Mouse (Mus musculus) liver, embryonic 15.5 days (tissue): ENCODE measurements at regions not wholly inside any gene's neighbourhood (a gene's known extent, or its start where the extent isn't known, plus 50 kb on each side); places are given as distances from the start of the nearest gene placed in this dataset.

Experiments
- ATAC-seq: fragments of 200-750 bp; cut with Nextera tagmentation; 2 replicates; pipeline ENCODE4 v1.8.0; 2017; ENCODE audit warnings: moderate number of reproducible peaks, mild to moderate bottlenecking, moderate library complexity; ENCODE audit not compliant: insufficient read depth
- H3K27ac ChIP-seq: fragments of 300-500 bp; sonication (generic); replicated peaks from 2 replicates; pipeline ENCODE4 v1.5.1; 2015; ENCODE audit warnings: mild to moderate bottlenecking, inconsistent platforms
- H3K27me3 ChIP-seq: fragments of 300-500 bp; sonication (generic); 2 replicates; pipeline ENCODE4 v1.6.1; 2015; ENCODE audit warnings: mild to moderate bottlenecking, inconsistent platforms
- H3K36me3 ChIP-seq: fragments of 300-500 bp; sonication (generic); replicated peaks from 2 replicates; pipeline ENCODE4 v1.6.1; 2015; ENCODE audit warnings: moderate library complexity, mild to moderate bottlenecking, inconsistent platforms
- H3K4me1 ChIP-seq: fragments of 300-500 bp; sonication (generic); replicated peaks from 2 replicates; pipeline ENCODE4 v1.6.1; 2015; ENCODE audit warnings: inconsistent platforms
- H3K4me2 ChIP-seq: fragments of 300-500 bp; sonication (generic); 2 replicates; pipeline ENCODE4 v1.6.1; 2015; ENCODE audit warnings: moderate library complexity, mild to moderate bottlenecking, inconsistent platforms
- H3K4me3 ChIP-seq: fragments of 300-500 bp; sonication (generic); replicated peaks from 2 replicates; pipeline ENCODE4 v1.5.1; 2015; ENCODE audit warnings: mild to moderate bottlenecking, inconsistent platforms
- H3K9ac ChIP-seq: fragments of 300-500 bp; sonication (generic); 2 replicates; pipeline ENCODE4 v1.6.1; 2015; ENCODE audit warnings: moderate library complexity, mild to moderate bottlenecking, inconsistent platforms
- H3K9me3 ChIP-seq: fragments of 300-500 bp; sonication (generic); replicated peaks from 2 replicates; pipeline ENCODE4 v1.6.1; 2016; ENCODE audit warnings: inconsistent platforms
- WGBS: fragments of 180-500 bp; shearing (Covaris S2); methylation state at CpG from one replicate; pipeline ENCODE4 v1.1.7; 2015; ENCODE audit warnings: mixed read lengths; ENCODE audit not compliant: insufficient replicate concordance; 5-methylcytosine and 5-hydroxymethylcytosine counted together

DNA sequence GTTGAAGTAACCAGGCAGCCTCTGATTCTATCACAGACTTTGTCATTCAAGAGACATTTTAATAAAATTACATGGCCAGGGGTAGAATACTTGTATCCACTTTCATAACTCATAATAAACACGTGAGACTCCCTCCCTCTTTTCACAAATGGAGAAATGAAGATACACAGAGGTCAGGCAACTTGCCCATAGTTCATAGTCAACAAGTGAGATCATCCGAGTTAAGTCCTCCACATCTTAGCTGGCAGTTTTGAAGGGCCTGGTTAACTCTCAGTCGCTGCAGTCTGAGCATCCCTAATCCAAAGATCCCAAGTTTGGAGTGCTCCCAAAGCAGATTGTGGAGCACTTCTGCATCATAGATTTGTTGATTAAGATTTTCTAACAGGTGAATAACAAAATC, 94.8 kb upstream of the Fggy start:
- no peak overlapping the region for H3K4me3 ChIP-seq
- H3K27me3 ChIP-seq = no peaks in the 10 kb centered on the region
- H3K4me2 ChIP-seq = no peak overlapping the region
- 55% methylated on average over 3 of the region's 3 CpGs for WGBS
- H3K9me3 ChIP-seq = no peaks in the 10 kb centered on the region
- no peak overlapping the region for H3K27ac ChIP-seq
- no peak for ATAC-seq
- no peak overlapping the region for H3K9ac ChIP-seq
- no peaks in the 10 kb centered on the region for H3K4me1 ChIP-seq
- no peaks in the 10 kb centered on the region for H3K36me3 ChIP-seq

GRCm38 (mm10) chr4:95463082-95463825, 94.1 kb upstream of the Fggy start:
- 54% methylated on average over 8 of the region's 8 CpGs for whole genome bisulfite sequencing
- no peaks in the 10 kb centered on the region for H3K36me3 ChIP-seq
- H3K27ac ChIP-seq = no peak overlapping the region
- no peak overlapping the region for H3K9ac ChIP-seq
- no peak for ATAC-seq
- H3K9me3 ChIP-seq = no peaks in the 10 kb centered on the region
- no peaks in the 10 kb centered on the region for H3K4me1 ChIP-seq
- H3K4me3 ChIP-seq = no peak overlapping the region
- H3K4me2 ChIP-seq = no peak overlapping the region
- H3K27me3 ChIP-seq = no peaks in the 10 kb centered on the region

DNA sequence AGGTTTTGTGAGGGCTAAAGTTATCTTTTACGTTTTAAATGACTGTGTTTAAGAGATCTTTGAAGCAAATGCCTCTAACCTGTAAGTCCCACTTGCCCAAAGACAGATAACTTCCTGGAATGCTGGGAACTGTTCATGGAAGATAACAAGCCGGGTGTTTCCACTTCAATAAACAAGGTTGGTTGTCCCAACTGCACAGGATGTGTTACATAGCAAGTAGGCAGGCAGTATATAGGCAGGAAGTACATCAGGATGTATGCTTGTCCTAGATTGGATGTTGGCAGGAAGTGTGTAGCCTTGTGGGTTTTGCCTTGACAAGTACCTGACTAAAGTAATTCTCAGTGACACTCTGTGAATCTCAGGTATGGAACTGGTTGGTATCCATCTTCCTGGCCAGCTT, 90.7 kb upstream of the Fggy start:
- WGBS = 6% methylated on average over 2 of the region's 2 CpGs
- no peaks in the 10 kb centered on the region for H3K36me3 ChIP-seq
- no peaks in the 10 kb centered on the region for H3K27me3 ChIP-seq
- H3K27ac ChIP-seq = no peak overlapping the region
- no peak overlapping the region for H3K4me2 ChIP-seq
- H3K4me3 ChIP-seq = no peak overlapping the region
- no peaks in the 10 kb centered on the region for H3K9me3 ChIP-seq
- no peak for ATAC-seq
- no peaks in the 10 kb centered on the region for H3K4me1 ChIP-seq
- H3K9ac ChIP-seq = no peak overlapping the region

DNA sequence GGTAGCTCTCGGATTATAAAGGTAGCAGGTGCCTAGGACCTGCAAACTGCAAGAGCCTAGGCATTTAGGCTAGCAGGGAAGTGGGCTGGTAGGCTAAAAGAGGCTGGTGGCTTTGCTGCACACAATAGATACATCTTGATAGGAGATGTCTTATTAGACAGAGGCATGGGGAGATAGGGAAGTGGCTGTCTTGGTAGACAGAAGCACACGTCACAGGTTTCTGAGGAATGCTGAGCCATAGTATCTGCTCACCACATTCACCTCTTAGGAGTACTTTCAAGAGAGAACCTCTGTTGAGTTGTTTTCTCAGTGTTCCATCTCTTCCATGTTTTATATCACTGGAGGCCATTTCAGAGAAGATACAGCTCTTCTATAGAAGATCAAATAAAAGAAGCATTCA, 89.8 kb upstream of the Fggy start:
- no peak overlapping the region for H3K4me3 ChIP-seq
- no peak for ATAC-seq
- no peak overlapping the region for H3K27ac ChIP-seq
- WGBS = 31% methylated on average over 2 of the region's 2 CpGs
- H3K4me1 ChIP-seq = no peaks in the 10 kb centered on the region
- H3K4me2 ChIP-seq = no peak overlapping the region
- no peaks in the 10 kb centered on the region for H3K27me3 ChIP-seq
- H3K36me3 ChIP-seq = no peaks in the 10 kb centered on the region
- no peak overlapping the region for H3K9ac ChIP-seq
- no peaks in the 10 kb centered on the region for H3K9me3 ChIP-seq

GRCm38 (mm10) chr4:95474726-95475406, 82.4 kb upstream of the Fggy start:
- Histone ChIP-seq H3K36me3 (no peaks in the 10 kb centered on the region), H3K4me1 (no peaks in the 10 kb centered on the region), H3K27ac (no peak overlapping the region), H3K9ac (no peak overlapping the region), H3K9me3 (no peaks in the 10 kb centered on the region), H3K4me2 (no peak overlapping the region), H3K4me3 (no peak overlapping the region), H3K27me3 (no peaks in the 10 kb centered on the region)
- ATAC-seq = no peak
- 26% methylated on average over 5 of the region's 5 CpGs for WGBS

DNA sequence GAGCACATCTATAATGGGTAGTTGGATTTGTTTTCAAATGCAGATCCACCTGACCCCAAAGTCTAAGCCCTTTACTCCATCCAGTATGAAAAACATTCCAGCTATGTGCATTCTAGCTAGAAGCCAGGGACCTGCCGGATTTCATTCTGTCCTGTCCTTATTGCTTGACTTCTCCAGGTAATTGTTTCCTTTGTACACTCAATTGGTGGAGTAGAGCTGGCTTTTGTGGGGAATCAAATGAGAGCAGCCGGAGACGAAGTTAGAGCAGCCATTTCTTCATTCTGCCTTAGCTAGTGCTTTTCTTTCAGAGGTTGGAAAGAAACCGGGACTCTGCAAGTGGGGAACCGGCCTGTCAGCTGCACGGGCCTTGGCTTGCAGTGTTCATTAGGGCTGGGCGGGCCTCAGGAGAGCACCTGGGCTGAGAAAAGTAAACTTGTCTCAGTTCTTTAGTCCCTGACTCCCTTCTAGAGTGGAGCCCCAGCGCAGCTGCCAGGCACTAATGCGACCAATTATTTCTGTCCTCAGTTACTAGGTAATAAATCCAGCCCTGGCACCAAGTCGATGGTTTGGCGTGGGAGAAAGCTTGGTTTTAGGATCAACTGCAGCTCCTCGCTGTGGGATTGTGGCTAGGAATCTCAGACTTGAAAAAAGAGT, 81.1 kb upstream of the Fggy start:
- no peak for ATAC-seq
- no peaks in the 10 kb centered on the region for H3K36me3 ChIP-seq
- H3K27ac ChIP-seq = no peak overlapping the region

GRCm38 (mm10) chr4:95483571-95483970, 73.7 kb upstream of the Fggy start:
- ATAC-seq = no peak
- no peak overlapping the region for H3K9ac ChIP-seq
- H3K4me1 ChIP-seq = peaks cover 5% of the 10 kb centered on the region
- no peak overlapping the region for H3K27ac ChIP-seq
- no peaks in the 10 kb centered on the region for H3K9me3 ChIP-seq
- no peak overlapping the region for H3K4me2 ChIP-seq
- H3K4me3 ChIP-seq = no peak overlapping the region
- H3K27me3 ChIP-seq = no peaks in the 10 kb centered on the region
- WGBS = 40% methylated on average over 6 of the region's 6 CpGs
- H3K36me3 ChIP-seq = no peaks in the 10 kb centered on the region

More for the DNA sequence above, 81.1 kb upstream of the Fggy start:
- no peaks in the 10 kb centered on the region for H3K27me3 ChIP-seq
- no peak overlapping the region for H3K4me3 ChIP-seq
- H3K4me1 ChIP-seq = no peaks in the 10 kb centered on the region
- H3K9ac ChIP-seq = no peak overlapping the region
- H3K4me2 ChIP-seq = no peak overlapping the region
- WGBS = 61% methylated on average over 12 of the region's 12 CpGs
- H3K9me3 ChIP-seq = no peaks in the 10 kb centered on the region

DNA sequence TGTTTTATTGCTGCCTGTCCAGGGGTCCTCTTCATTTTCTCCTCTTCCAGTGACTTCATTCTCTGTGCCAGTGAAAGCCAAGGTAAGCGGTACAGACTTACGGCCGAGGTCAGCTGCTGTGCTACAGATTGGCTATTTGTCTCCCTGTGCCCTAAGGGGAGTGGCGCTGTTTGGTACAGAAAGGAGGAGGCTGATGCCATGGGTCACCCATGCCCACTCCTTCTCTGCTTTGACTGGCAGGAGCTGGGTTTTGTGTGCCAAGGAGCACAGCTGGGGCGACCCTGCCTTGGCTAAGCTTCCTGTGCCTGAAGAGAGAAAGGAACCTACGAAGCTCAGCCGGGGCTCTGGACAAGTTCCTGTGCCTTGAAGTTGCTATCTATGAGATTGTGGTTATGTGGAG, 70.0 kb upstream of the Fggy start:
- ATAC-seq = no peak
- Histone ChIP-seq H3K9ac (no peak overlapping the region), H3K9me3 (no peaks in the 10 kb centered on the region), H3K27ac (peak overlapping the region; percentile 64), H3K4me3 (no peak overlapping the region), H3K36me3 (no peaks in the 10 kb centered on the region), H3K27me3 (no peaks in the 10 kb centered on the region), H3K4me1 (peaks cover 5% of the 10 kb centered on the region), H3K4me2 (no peak overlapping the region)
- WGBS = 39% methylated on average over 7 of the region's 7 CpGs

GRCm38 (mm10) chr4:95487969-95488368, 69.3 kb upstream of the Fggy start:
- 18% methylated on average over 1 of the region's 1 CpGs for WGBS
- peak overlapping the region; percentile 64 for H3K27ac ChIP-seq
- no peaks in the 10 kb centered on the region for H3K27me3 ChIP-seq
- H3K4me1 ChIP-seq = peaks cover 5% of the 10 kb centered on the region
- ATAC-seq = peak; percentile 52; the same call in 1 of the 2 replicates
- H3K4me2 ChIP-seq = no peak overlapping the region
- H3K9ac ChIP-seq = no peak overlapping the region
- H3K36me3 ChIP-seq = no peaks in the 10 kb centered on the region
- no peaks in the 10 kb centered on the region for H3K9me3 ChIP-seq
- H3K4me3 ChIP-seq = no peak overlapping the region

DNA sequence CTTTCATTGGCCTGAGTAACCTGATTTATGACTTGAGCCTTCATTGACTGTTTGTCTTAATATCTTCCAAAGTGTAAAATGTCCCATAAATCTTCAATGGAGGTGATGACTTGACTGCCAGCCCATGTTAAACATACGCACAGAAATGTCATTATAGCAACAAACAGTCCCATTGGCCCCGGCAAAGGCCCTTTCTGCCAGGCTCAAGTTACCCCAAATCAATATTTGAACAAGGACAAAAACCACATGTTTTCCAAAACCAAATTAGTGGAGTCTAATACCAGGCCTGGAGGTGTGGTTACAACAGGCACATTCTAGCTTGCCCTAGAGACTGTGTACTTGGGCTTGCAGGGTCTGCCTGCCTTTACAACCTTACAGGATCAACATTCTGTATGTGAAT, 68.2 kb upstream of the Fggy start:
- no peaks in the 10 kb centered on the region for H3K27me3 ChIP-seq
- 46% methylated on average over 2 of the region's 2 CpGs for WGBS
- peaks cover 5% of the 10 kb centered on the region for H3K4me1 ChIP-seq
- no peak overlapping the region for H3K27ac ChIP-seq
- no peak overlapping the region for H3K4me3 ChIP-seq
- ATAC-seq = no peak
- H3K36me3 ChIP-seq = no peaks in the 10 kb centered on the region
- no peak overlapping the region for H3K4me2 ChIP-seq
- no peaks in the 10 kb centered on the region for H3K9me3 ChIP-seq
- no peak overlapping the region for H3K9ac ChIP-seq

DNA sequence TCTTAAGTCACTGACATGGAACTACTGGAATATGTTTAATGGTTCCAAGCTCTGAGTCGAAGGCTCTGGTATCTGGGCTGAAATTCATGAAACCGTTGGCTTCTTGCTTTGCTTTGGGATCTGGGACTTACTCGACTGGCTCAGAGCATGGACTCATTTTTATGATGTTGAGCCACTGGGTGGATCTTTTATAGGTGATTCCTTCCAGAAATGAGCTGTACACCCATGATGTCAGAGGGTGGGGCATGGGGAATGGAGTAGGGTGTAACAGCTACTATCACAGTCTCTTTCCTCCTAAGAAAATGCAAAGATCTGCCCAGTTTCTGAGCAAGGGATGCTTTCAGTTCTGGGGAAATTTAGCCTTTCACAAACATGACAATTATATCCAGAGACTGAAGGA, 57.0 kb upstream of the Fggy start:
- Histone ChIP-seq H3K9ac (no peak overlapping the region), H3K4me2 (no peak overlapping the region), H3K9me3 (no peaks in the 10 kb centered on the region), H3K27ac (no peak overlapping the region), H3K27me3 (no peaks in the 10 kb centered on the region), H3K4me1 (no peaks in the 10 kb centered on the region), H3K4me3 (no peak overlapping the region), H3K36me3 (no peaks in the 10 kb centered on the region)
- no peak for ATAC-seq
- WGBS = 58% methylated on average over 3 of the region's 3 CpGs
